Mouse (Mus musculus) left cerebral cortex, postnatal 14 days (tissue): ENCODE data around the gene Ftsj1. TPM values are rescaled to one million over a fixed set of nuclear protein-coding genes. Genes with fewer than 3 reads are reported as not detected.
A peak's percentile ranks its signal among the peaks of the same experiment; 100 is the strongest.

Experiments
- DNase-seq, 2 experiments: peaks; one replicate each; pipeline ENCODE4 v3.0.0; 2021 to 2022; ENCODE audit warnings: low spot score in 2 of 2, mixed read lengths in 1 of 2
- intact Hi-C: fragments of 180-260 bp; cut with DNase I; formaldehyde crosslinking; loops from one replicate; pipeline ENCODE4 v1.15.1; 2025
- total RNA-seq, 2 experiments: library from RNA; stranded (reverse); gene quantifications; 2 replicates each; pipeline ENCODE4 v1.2.3; 2021

The Ftsj1 gene
- total RNA-seq, 2 experiments from 2014 or later = 22.7 to 25.9 TPM

GRCm38 (mm10) chrX:8222678-8223421 is 29.4 kb downstream of the Ftsj1 start:
- DNase-seq = peak; percentile 9 to 39
- intact Hi-C loops = loop anchor here (2.0 kb wide), 1 partner anchor 18 kb away; no protein-coding TSS in a partner anchor

- peak; percentile 51 to 74 for DNase-seq
- intact Hi-C loops = loop anchor here (2.0 kb wide), 1 partner anchor 17 kb away; no protein-coding TSS in a partner anchor
Observed at GRCm38 (mm10) chrX:8222296-8222677, 29.9 kb downstream of the Ftsj1 start.

- DNase-seq = no peak
- intact Hi-C loops = no loop called here
Observed at GRCm38 (mm10) chrX:8219651-8220050, 32.6 kb downstream of the Ftsj1 start.

GRCm38 (mm10) chrX:8218114-8218513 is 34.1 kb downstream of the Ftsj1 start:
- no peak for DNase-seq
- intact Hi-C loops = no loop called here

GRCm38 (mm10) chrX:8217383-8217782 is 34.8 kb downstream of the Ftsj1 start:
- DNase-seq = peak; percentile 40 to 67
- intact Hi-C loops = no loop called here

GRCm38 (mm10) chrX:8211490-8212207 is 40.6 kb downstream of the Ftsj1 start:
- intact Hi-C loops = no loop called here
- no peak for DNase-seq

- no peak for DNase-seq
- intact Hi-C loops = loop anchor here (5.0 kb wide), 1 partner anchor 38 kb away; no protein-coding TSS in a partner anchor
Observed at GRCm38 (mm10) chrX:8209720-8210119, 42.5 kb downstream of the Ftsj1 start.

- intact Hi-C loops = loop anchor here (5.0 kb wide), 1 partner anchor 40 kb away; no protein-coding TSS in a partner anchor
- DNase-seq = no peak
Observed at GRCm38 (mm10) chrX:8207224-8207623, 45.0 kb downstream of the Ftsj1 start.

- no peak for DNase-seq
- intact Hi-C loops = loop anchor here (5.0 kb wide), 1 partner anchor 41 kb away; no protein-coding TSS in a partner anchor
Observed at GRCm38 (mm10) chrX:8206694-8207197, 45.5 kb downstream of the Ftsj1 start.

- intact Hi-C loops = loop anchor here (5.0 kb wide), 1 partner anchor 41 kb away; no protein-coding TSS in a partner anchor
- peak; percentile 67 to 78 for DNase-seq
Observed at GRCm38 (mm10) chrX:8206015-8206693, 46.1 kb downstream of the Ftsj1 start, which contains the start of gene Porcn. Gene Porcn (minus strand): TSS chrX:8206525.

- DNase-seq = peak in 1 of 2 experiments; percentile 7
- intact Hi-C loops = loop anchor here (2.0 to 5.0 kb wide), 2 partner anchors 17 to 42 kb away; no protein-coding TSS in a partner anchor
Observed at GRCm38 (mm10) chrX:8205551-8205950, 46.7 kb downstream of the Ftsj1 start.

- no peak for DNase-seq
Observed at GRCm38 (mm10) chrX:8205088-8205487, 47.1 kb downstream of the Ftsj1 start.

GRCm38 (mm10) chrX:8204076-8204475 is 48.1 kb downstream of the Ftsj1 start:
- no peak for DNase-seq
- intact Hi-C loops = loop anchor here (2.0 kb wide), 1 partner anchor 19 kb away; no protein-coding TSS in a partner anchor

More at GRCm38 (mm10) chrX:8205088-8205487, 47.1 kb downstream of the Ftsj1 start:
- intact Hi-C loops = loop anchor here (2.0 to 5.0 kb wide), 2 partner anchors 18 to 42 kb away; no protein-coding TSS in a partner anchor

- DNase-seq = no peak
- intact Hi-C loops = no loop called here
Observed at GRCm38 (mm10) chrX:8203105-8203504, 49.1 kb downstream of the Ftsj1 start.

GRCm38 (mm10) chrX:8193419-8193723 is 58.8 kb downstream of the Ftsj1 start, which contains the start of gene Ebp:
Gene Ebp (minus strand): TSS chrX:8193512.
- DNase-seq = peak; percentile 42 to 44
- intact Hi-C loops = loop anchor here (5.0 kb wide), 1 partner anchor 59 kb away; the partner anchor contains the start of gene Ftsj1

- intact Hi-C loops = loop anchor here (5.0 kb wide), 1 partner anchor 59 kb away; the partner anchor contains the start of gene Ftsj1
- peak; percentile 76 to 79 for DNase-seq
Observed at GRCm38 (mm10) chrX:8192640-8193418, 59.4 kb downstream of the Ftsj1 start.

- peak in 1 of 2 experiments; percentile 5 for DNase-seq
- intact Hi-C loops = loop anchor here (5.0 kb wide), 1 partner anchor 60 kb away; the partner anchor contains the start of gene Ftsj1
Observed at GRCm38 (mm10) chrX:8192126-8192639, 60.0 kb downstream of the Ftsj1 start.
